Mouse (Mus musculus) limb, embryonic 10.5 days (tissue): ENCODE results near the gene Adarb2. TPM values are rescaled to one million over a fixed set of nuclear protein-coding genes. Genes with fewer than 3 reads are reported as not detected.

Experiments used
- DNase-seq: peaks from one replicate; pipeline ENCODE4 v3.0.0-alpha.2; 2017; ENCODE audit warnings: low spot score
- H3K27ac ChIP-seq: fragments of 300-500 bp; sonication (generic); 2 replicates; pipeline ENCODE4 v1.5.1; 2016; ENCODE audit warnings: mild to moderate bottlenecking
- H3K27me3 ChIP-seq: fragments of 300-500 bp; sonication (generic); 2 replicates; pipeline ENCODE4 v1.6.1; 2016; ENCODE audit warnings: low read depth, mild to moderate bottlenecking; ENCODE audit not compliant: poor library complexity, severe bottlenecking
- H3K36me3 ChIP-seq: fragments of 300-500 bp; sonication (generic); 2 replicates; pipeline ENCODE4 v1.6.1; 2016; ENCODE audit warnings: mild to moderate bottlenecking, moderate library complexity
- H3K4me1 ChIP-seq: fragments of 300-500 bp; sonication (generic); 2 replicates; pipeline ENCODE4 v1.6.1; 2016
- H3K4me3 ChIP-seq: fragments of 300-500 bp; sonication (generic); 2 replicates; pipeline ENCODE4 v1.5.1; 2016; ENCODE audit warnings: mild to moderate bottlenecking, moderate library complexity
- H3K9me3 ChIP-seq: fragments of 300-500 bp; sonication (generic); replicated peaks from 2 replicates; pipeline ENCODE4 v1.6.1; 2016; ENCODE audit warnings: mild to moderate bottlenecking
- WGBS: fragments of 180-500 bp; shearing (Covaris S2); methylation state at CpG from one replicate; pipeline ENCODE4 v1.1.7; 2016; 5-methylcytosine and 5-hydroxymethylcytosine counted together
- polyA plus RNA-seq: library from polyadenylated mRNA; unstranded; fragments of >200 nt; fragmentation: Nextera tagmentation; extraction: Ambion mirVana; gene quantifications from 2 replicates; pipeline ENCODE4 v1.2.1, GENCODE M21; 2016

Adarb2 gene
- polyA plus RNA-seq, 1 experiment from 2014 or later: 0.69 TPM

- Histone ChIP-seq H3K4me1 (peaks cover 12% of the 10 kb centered on the region), H3K27ac (no peak overlapping the region), H3K36me3 (no peaks in the 10 kb centered on the region), H3K4me3 (no peak overlapping the region), H3K27me3 (no peaks in the 10 kb centered on the region), H3K9me3 (no peaks in the 10 kb centered on the region)
- no peak for DNase-seq
- WGBS: 55% methylated on average over 7 of the region's 7 CpGs
Measured at GRCm38 (mm10) chr13:8333589-8334455, 131.2 kb downstream of the Adarb2 start.

GRCm38 (mm10) chr13:8334580-8334979, 131.9 kb downstream of the Adarb2 start:
- WGBS: 72% methylated on average over 4 of the region's 4 CpGs
- H3K27me3 ChIP-seq: no peaks in the 10 kb centered on the region
- DNase-seq: no peak

DNA sequence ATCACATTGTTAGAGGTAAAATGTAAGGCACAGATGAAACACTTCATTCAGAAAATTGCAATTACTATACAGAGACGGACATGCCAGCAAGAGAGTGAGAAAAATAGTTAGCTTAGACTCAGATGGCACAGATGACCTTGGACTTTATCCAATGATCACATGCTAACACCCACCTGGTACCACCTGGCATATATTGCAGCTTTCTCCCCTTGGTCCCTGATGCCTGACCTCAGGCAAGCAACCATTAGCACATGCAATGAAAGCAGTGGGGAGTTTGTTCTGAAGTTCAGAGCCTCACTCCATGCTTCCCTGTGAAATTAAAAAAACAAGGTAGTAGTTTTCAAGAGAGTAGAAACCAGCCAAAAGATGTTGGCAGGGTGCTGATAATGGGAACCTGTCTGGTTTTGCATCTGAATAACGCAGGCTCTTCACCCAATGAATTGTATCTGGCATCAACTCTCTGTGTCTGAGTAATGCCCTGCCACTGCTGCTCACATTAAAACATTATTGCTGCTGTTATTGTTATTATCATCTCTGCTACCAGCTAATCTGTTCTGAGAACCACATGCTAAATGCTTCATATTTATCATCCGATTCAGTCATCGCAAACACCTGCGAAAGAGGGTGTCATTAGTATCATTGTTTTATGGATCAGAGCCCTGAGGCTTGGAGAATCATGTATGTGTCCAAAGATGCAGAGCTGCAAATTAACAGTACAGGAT, 138.6 kb downstream of the Adarb2 start:
- Histone ChIP-seq H3K4me1 (no peaks in the 10 kb centered on the region), H3K27ac (no peak overlapping the region), H3K36me3 (no peaks in the 10 kb centered on the region), H3K9me3 (no peaks in the 10 kb centered on the region), H3K27me3 (no peaks in the 10 kb centered on the region), H3K4me3 (no peak overlapping the region)
- DNase-seq: no peak
- WGBS: 83% methylated on average over 5 of the region's 5 CpGs

More at GRCm38 (mm10) chr13:8334580-8334979, 131.9 kb downstream of the Adarb2 start:
- Histone ChIP-seq H3K36me3 (no peaks in the 10 kb centered on the region), H3K9me3 (no peaks in the 10 kb centered on the region), H3K4me3 (no peak overlapping the region), H3K4me1 (peaks cover 12% of the 10 kb centered on the region), H3K27ac (no peak overlapping the region)

- 94% methylated on average over 7 of the region's 7 CpGs for WGBS
- Histone ChIP-seq H3K36me3 (no peaks in the 10 kb centered on the region), H3K9me3 (no peaks in the 10 kb centered on the region), H3K4me1 (no peaks in the 10 kb centered on the region), H3K4me3 (no peak overlapping the region), H3K27ac (no peak overlapping the region), H3K27me3 (no peaks in the 10 kb centered on the region)
- DNase-seq: no peak
Measured at GRCm38 (mm10) chr13:8347147-8347546, 144.5 kb downstream of the Adarb2 start.

GRCm38 (mm10) chr13:8352341-8352740, 149.7 kb downstream of the Adarb2 start:
- Histone ChIP-seq H3K27me3 (no peaks in the 10 kb centered on the region), H3K4me3 (no peak overlapping the region), H3K27ac (no peak overlapping the region), H3K36me3 (no peaks in the 10 kb centered on the region), H3K9me3 (no peaks in the 10 kb centered on the region), H3K4me1 (no peaks in the 10 kb centered on the region)
- DNase-seq: no peak

- Histone ChIP-seq H3K4me1 (no peaks in the 10 kb centered on the region), H3K36me3 (no peaks in the 10 kb centered on the region), H3K27me3 (no peaks in the 10 kb centered on the region), H3K27ac (no peak overlapping the region), H3K9me3 (no peaks in the 10 kb centered on the region), H3K4me3 (no peak overlapping the region)
- no peak for DNase-seq
Measured at GRCm38 (mm10) chr13:8352952-8353351, 150.3 kb downstream of the Adarb2 start.

- Histone ChIP-seq H3K27me3 (no peaks in the 10 kb centered on the region), H3K27ac (no peak overlapping the region), H3K4me1 (peaks cover 3% of the 10 kb centered on the region; the same call in 1 of the 2 replicates), H3K36me3 (no peaks in the 10 kb centered on the region), H3K4me3 (no peak overlapping the region), H3K9me3 (no peaks in the 10 kb centered on the region)
- 87% methylated on average over 1 of the region's 1 CpGs for WGBS
- no peak for DNase-seq
Measured at GRCm38 (mm10) chr13:8365523-8365922, 162.9 kb downstream of the Adarb2 start.

DNA sequence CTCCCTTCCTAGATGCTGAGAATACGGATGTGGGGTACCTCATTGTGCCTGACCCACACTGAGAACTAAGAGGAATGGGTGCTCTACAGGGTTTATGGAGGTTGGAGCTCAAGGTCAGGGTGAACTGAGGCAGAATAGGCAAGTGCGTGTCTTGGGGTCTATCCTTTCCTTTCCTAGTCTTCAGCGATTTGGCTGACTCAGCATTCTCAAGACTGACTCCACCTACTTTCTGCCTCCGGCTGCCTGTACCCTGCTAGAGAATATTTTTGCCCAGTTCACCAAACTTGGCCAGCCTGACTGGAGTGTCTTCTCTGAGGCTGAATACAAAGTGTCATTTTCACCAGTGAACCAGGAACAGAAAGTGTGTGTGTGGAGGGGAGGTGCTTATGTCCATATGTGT, 163.4 kb downstream of the Adarb2 start:
- no peak overlapping the region for H3K27ac ChIP-seq
- no peaks in the 10 kb centered on the region for H3K36me3 ChIP-seq
- H3K9me3 ChIP-seq: no peaks in the 10 kb centered on the region
- DNase-seq: no peak
- no peak overlapping the region for H3K4me3 ChIP-seq
- H3K4me1 ChIP-seq: peaks cover 3% of the 10 kb centered on the region; the same call in 1 of the 2 replicates
- WGBS: 89% methylated on average over 4 of the region's 4 CpGs
- no peaks in the 10 kb centered on the region for H3K27me3 ChIP-seq

- no peak for DNase-seq
- Histone ChIP-seq H3K9me3 (no peaks in the 10 kb centered on the region), H3K4me1 (peaks cover 3% of the 10 kb centered on the region; the same call in 1 of the 2 replicates), H3K4me3 (no peak overlapping the region), H3K36me3 (no peaks in the 10 kb centered on the region), H3K27ac (no peak overlapping the region), H3K27me3 (no peaks in the 10 kb centered on the region)
- 79% methylated on average over 7 of the region's 7 CpGs for WGBS
Measured at GRCm38 (mm10) chr13:8369868-8370387, 167.3 kb downstream of the Adarb2 start.

DNA sequence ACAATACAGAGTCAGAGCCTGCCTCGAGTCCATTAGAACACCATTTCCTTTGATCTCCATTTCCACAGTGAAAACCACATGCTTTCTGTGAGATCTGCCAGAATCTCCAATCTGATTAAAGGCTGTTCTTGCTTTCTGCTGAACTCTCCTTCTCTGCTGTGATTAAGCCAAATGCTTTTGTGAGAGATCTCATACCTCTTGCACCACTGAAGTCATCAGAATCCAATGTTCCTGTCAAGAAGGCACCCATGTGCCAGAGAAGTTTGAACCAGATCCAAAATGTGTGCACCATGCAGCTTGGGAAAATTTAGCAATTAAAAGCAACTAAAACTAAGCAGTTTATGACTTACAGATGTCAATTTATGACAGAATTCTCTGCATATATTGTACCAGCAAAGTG, 185.9 kb downstream of the Adarb2 start:
- no peak overlapping the region for H3K27ac ChIP-seq
- H3K9me3 ChIP-seq: no peaks in the 10 kb centered on the region
- DNase-seq: no peak
- no peak overlapping the region for H3K4me3 ChIP-seq
- 0 out of 2 replicates have a peak, but pooled peaks cover 2% of the 10 kb centered on the region for H3K4me1 ChIP-seq
- H3K36me3 ChIP-seq: no peaks in the 10 kb centered on the region
- H3K27me3 ChIP-seq: no peaks in the 10 kb centered on the region
- WGBS: 55% methylated on average over 1 of the region's 1 CpGs

- H3K4me3 ChIP-seq: no peak overlapping the region
- no peaks in the 10 kb centered on the region for H3K27me3 ChIP-seq
- H3K9me3 ChIP-seq: no peaks in the 10 kb centered on the region
- 91% methylated on average over 4 of the region's 4 CpGs for WGBS
- no peaks in the 10 kb centered on the region; the same call in 1 of the 2 replicates for H3K4me1 ChIP-seq
- no peak for DNase-seq
- H3K27ac ChIP-seq: no peak overlapping the region
- H3K36me3 ChIP-seq: no peaks in the 10 kb centered on the region
Measured at GRCm38 (mm10) chr13:8400265-8401041, 197.8 kb downstream of the Adarb2 start.

- H3K36me3 ChIP-seq: no peaks in the 10 kb centered on the region
- no peaks in the 10 kb centered on the region; the same call in 1 of the 2 replicates for H3K4me1 ChIP-seq
- H3K9me3 ChIP-seq: no peaks in the 10 kb centered on the region
- no peak for DNase-seq
- WGBS: 87% methylated on average over 3 of the region's 3 CpGs
- no peak overlapping the region for H3K27ac ChIP-seq
- no peaks in the 10 kb centered on the region for H3K27me3 ChIP-seq
- H3K4me3 ChIP-seq: no peak overlapping the region
Measured at GRCm38 (mm10) chr13:8402324-8402873, 199.7 kb downstream of the Adarb2 start.
